Mouse (Mus musculus): ENCODE results near the gene Gdf15.

GRCm38 (mm10) chr8:70671615-70672324 is 39.5 kb upstream of the Gdf15 start:
- TF ChIP-seq CTCF (IDR thresholded peaks at IDR 0.05) (no peak), EP300 (IDR thresholded peaks at IDR 0.05) (no peak)

All from lung, postnatal 0 days (tissue).